Mouse (Mus musculus) lung, postnatal 4 days (tissue): ENCODE data around the gene Ugt1a2.

ENCODE experiments used
- DNase-seq, 2 experiments: peaks; one replicate each; pipeline ENCODE4 v3.0.0; 2021

The Ugt1a2 gene

DNA sequence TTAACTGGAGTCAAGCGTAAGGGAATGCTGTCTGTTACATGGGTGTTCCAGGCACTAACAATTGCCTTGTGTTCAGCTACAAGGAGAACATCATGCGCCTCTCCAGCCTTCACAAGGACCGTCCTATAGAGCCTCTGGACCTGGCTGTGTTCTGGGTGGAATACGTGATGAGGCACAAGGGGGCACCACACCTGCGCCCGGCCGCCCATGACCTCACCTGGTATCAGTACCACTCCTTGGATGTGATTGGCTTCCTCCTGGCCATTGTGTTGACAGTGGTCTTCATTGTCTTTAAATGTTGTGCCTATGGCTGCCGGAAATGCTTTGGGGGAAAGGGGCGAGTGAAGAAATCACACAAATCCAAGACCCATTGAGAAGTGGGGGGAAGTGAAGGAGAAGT, 17.6 kb downstream of the Ugt1a2 start:
- DNase-seq, result peak; percentile 23 to 36

DNA sequence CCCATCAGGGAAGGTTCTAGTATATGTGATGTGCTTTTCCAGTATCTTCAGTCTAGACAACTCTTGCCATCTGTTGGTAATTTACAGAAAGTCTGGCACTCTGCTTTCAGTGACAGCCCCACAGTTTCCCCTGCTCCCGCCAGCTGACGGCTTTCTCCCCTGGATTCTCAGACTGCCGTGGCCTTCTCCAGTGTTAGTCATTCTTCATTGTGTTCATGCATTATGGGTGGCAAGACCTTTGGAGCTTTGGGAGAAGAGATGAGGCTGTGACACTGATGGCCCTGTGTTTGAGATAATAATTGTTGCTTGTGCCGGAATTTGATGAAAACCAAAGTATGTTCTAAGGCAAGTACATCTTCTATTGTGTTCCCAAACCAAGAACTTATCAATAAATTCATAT, 18.2 kb downstream of the Ugt1a2 start:
- DNase-seq, result no peak

DNA sequence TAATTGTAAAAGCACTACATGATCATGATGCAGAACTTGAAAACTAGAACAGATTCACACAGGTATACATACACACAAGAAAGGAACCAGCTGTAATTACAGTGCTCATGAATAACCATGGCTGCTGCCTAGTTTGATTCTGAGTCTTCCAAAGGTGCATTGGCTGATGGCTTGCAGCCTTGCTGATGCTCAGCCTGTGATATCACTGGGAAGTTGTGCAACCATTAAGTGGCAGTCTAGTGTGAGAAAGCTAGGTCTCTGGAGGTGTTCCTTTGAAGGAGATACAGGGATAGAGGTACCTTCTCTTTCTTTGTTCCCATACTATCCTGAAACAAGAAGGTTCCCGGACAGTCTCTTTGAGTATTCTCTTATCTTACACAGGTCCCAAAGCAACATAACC, 18.7 kb downstream of the Ugt1a2 start:
- peak in 1 of 2 experiments; percentile 12 for DNase-seq

DNA sequence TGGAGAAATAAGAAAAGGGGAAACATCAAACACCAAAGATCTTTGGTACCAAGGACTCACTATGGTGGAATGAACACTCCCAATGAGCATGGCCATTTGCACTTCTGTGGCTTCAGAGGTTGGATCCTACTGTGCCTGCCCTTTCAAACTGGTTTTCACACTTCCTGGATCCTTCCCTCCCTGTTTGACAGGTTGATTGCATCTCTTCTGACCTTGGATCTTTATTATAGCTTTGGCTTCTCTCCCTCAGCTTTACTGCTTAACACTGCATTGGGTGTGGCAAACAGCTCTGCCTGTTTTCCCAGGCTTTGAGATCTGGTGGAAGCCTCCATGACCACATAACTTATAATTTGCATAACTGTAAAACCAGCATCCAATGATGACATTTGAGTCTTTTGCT, 19.9 kb downstream of the Ugt1a2 start:
- DNase-seq, result peak in 1 of 2 experiments; percentile 21

DNA sequence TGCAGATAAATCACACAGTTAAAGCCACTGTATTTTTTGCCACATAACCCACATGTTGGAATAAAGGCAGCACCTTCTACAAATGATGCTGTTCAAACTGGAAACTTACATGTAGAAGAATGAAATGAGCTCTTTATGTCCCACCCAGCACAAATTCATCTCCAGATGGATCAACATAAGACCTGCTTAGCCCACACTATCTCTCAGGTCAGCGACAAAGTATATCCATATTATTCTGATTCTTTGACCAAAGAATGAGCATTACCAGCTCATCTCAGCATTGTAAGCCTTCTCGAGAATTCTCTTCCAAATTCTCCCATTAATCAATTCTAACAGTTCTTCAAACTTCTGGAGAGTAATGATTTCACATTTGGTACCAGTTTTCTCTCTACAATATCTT, 21.8 kb downstream of the Ugt1a2 start:
- DNase-seq, result no peak

DNA sequence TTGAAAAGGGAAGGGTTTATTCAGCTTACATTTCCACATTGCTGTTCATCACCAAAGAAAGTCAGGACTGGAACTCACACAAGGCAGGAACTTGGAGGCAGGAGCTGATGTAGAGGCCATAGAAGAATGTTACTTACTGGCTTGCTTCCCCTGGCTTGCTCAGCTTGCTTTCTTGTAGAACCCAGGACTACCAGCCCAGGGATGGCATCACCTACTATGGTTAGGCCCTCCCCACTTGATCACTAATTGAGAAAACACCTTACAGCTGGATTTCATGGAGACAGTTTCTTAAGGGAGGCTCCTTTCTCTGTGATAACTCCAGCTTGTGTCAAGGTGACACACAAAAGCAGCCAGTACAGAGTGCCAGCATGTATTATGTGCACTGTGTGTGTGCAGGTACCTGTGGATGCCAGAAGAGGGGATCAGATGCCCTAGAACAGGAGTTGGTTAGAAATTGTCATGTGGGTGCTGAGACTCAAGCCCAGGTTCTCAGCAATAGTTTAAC, 22.7 kb downstream of the Ugt1a2 start:
- DNase-seq, result peak; percentile 9 to 24

DNA sequence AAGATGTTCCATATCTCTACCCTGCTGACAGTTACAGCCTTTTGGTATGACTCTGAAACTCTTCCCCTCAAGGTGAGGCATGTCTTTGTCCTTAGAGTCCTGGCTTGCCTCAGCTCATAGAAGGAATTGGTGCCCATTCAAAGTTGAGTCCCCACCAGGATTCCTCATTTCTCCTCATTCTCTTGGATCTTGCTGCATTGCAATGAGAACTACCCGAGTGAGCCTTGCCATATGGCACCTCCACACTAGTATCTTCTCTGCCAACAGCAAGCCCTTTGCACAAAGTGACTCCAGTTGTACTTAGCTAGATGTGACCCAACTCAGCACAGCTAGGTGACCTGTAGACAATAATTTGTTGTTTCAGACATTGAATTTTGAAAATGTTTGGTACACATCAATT, 23.2 kb downstream of the Ugt1a2 start:
- DNase-seq, result peak; percentile 25 to 34

DNA sequence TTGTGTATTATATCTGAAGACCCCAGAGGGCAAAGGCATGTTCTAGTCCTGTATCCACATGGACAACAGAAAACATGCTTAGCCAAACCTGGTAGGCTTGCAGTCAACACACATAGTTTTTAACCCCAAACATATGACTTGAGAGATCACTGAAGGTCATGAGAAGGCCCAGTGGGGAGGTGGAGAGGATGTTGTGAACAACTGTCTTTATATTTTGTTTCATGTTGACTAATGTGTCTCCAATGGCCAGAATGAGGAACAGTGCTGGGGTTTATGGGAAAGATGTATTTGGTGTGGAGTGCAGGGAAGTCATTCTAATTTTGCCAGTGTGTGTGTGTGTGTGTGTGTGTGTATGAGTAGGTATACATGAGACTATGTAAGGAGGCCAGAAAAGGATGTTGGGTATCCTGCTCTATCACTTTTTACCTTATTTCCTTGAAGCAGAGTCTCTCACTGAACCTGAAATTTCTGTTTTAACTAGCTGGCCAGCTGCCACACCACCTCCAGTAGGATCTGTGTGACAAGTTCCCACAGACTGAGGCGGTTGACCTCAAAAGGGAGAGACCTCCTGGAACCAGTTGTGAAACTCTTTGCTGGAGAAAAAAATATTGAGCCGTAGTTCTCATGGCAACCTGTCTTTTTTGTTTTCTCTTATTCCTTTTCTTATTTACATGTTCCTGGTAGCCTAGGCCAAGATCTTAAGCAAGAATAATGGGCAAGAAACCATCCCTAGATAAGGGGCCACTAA, 23.8 kb downstream of the Ugt1a2 start:
- DNase-seq, result peak; percentile 39 to 44

DNA sequence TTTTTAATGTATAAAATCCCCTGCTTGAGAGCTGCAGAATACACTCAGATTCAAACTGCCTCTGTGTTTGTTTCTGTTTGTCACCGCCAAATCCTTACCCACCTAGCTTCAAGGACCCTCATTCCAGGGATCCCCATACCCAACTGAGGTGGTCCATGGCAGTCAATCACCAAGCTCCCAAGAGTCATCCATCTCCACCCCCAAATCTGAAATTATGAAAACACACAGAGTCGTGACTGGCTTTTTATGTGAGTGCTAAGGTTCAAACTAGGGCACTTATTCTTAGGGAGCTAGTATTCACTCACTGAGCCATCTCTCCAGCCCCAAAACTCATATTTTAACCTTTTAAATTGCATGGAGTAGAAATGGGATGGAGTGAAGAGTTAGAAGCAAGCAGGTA, 24.9 kb downstream of the Ugt1a2 start:
- peak in 1 of 2 experiments; percentile 5 for DNase-seq

DNA sequence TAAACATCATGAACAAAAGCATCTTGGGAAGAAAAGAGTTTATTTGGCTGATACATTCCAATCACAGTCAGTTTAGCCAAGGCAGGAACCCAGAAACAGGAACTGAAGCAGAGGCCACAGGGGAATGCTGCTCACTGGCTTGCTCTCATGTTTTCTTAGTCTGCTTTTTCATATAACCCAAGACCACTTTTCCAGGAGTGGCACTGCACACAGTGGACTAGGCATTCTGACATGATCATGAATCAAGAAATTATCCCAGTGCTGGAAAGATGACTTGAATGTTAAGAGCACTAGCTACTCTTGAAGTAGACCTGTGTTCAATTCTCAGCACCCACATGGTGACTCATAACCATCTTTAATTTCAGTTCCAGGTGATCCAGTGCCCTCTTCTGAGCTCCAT, 25.3 kb downstream of the Ugt1a2 start:
- peak in 1 of 2 experiments; percentile 13 for DNase-seq

DNA sequence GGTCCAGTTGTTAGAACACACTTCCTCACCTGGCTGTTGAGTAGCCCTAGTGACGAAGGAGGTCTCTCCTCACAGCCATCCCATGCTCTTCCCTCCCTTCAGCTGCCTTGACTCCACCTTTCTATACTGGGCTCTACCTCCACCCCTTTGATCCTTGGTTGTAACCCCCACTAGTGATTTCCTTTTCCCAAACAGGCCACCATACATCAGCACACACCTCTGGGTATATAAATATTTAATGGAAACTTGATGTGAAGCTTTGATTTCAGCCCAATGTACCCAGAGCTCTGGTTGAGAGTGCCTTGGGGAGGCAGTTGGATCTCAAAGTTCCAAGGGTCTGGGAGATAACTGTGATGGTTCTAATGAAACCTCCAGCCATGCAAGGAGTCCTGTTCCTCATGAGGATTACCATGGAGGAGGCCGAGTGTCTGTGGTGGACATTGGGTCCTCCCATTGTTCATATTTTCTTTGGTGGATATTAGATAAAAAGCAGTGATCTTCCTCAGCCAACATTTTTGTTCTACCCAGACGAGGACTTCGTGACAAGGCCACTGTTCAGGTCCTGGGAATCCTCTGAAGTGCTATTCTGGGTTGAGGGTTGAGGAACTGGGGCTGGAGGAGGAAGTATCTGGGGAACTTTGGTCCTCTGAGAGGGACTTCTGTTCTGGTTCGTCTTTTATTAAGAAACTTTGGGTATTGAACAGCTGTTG, 26.4 kb downstream of the Ugt1a2 start, which contains the start of gene Mroh2a:
Gene Mroh2a, plus strand, starts transcription at position 317 of the 710 bp plus-strand sequence.
- DNase-seq, result peak; percentile 15 to 23

DNA sequence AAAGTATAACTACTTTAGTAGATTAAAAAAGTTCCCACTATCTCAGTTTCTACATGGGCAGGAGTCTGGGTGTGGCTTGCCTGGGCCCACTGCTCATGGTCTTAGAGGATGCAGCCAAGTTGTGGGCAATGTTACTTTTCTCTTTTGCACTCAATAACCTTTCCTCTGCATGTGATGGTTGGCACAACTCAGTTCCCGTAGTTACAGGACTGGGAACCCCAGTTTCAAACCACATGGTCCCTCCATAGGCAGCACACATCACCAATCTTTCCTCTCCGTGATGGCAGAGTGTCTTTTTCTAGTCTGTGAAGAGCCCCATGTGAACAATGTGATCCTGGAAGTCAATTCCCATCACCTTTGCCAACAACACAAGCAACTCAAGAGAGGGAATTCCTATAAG, 27.1 kb downstream of the Ugt1a2 start:
- peak in 1 of 2 experiments; percentile 16 for DNase-seq

DNA sequence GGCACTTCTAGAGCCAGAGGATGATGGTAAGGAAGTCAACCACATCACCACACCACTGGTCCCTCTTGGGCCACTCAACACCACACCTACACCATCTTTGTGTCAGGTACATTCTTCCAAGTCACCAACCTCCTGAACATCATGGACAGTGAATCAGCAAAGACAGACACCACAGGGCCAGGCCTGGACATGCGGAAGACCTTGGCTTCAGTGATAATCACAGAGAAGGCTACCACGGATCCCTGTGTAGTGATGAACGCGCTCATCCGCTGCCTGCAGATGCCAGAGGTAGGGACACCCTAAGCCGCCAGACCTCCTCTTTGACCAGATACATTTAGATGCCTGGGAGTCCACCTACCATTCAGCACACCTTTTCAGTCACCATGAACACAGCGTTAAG, 27.7 kb downstream of the Ugt1a2 start:
- DNase-seq, result peak; percentile 20 to 41

DNA sequence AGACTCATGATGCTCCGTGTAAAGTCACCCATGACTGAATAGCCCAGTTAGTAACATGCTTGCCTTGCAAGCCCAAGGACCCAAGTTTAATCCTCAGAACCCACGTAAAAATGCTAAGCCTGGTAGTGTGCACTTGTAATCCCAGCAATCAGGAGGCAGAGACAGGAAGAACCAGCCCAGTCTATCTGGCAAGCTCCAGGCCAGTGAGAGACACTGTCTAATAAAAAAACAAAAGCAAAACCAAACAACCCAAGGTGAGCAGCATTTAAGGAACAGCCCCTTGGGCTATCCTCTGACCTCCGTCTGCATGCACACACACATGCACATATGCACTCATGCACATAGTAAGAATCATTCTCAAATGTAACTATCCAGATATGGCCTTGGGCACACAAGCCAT, 29.2 kb downstream of the Ugt1a2 start:
- no peak for DNase-seq

DNA sequence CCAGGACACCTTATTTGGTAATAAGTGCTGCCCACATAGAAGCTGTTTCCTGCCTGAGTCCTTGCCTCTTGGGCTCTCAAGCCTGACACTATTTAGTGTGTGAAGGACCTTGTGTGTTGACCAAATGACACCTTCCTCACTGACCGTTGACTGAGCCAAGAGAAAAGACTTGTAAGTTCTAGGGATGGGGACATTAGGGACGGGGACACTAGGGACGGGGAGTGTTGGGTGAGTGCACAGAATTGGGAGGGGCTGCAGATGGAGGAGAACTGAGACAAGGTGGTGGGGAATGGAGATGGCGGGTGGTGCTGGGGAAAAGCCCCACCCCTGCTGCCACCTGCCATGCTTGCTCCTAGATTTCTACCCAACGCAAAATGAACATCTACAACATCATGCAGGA, 29.6 kb downstream of the Ugt1a2 start:
- peak in 1 of 2 experiments; percentile 37 for DNase-seq

DNA sequence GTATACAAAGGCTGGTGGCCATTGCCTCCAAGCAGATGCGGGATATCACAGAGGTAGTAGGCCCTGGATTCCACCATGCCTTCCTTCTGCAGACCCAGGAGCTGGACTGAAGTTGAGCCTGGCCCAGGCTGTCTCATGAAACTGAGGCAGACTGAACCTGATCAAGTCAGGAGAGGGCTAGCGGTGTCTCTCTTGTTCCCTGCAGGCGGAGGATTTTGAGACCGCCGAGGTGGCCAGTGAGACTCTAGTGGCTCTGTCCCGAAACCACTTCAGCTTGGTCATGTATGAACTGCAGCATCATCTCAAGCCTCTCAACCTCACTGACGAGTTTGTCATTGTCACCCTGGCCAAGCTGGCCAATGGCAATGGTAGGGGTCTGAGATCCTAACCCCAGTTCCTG, 30.0 kb downstream of the Ugt1a2 start:
- no peak for DNase-seq

DNA sequence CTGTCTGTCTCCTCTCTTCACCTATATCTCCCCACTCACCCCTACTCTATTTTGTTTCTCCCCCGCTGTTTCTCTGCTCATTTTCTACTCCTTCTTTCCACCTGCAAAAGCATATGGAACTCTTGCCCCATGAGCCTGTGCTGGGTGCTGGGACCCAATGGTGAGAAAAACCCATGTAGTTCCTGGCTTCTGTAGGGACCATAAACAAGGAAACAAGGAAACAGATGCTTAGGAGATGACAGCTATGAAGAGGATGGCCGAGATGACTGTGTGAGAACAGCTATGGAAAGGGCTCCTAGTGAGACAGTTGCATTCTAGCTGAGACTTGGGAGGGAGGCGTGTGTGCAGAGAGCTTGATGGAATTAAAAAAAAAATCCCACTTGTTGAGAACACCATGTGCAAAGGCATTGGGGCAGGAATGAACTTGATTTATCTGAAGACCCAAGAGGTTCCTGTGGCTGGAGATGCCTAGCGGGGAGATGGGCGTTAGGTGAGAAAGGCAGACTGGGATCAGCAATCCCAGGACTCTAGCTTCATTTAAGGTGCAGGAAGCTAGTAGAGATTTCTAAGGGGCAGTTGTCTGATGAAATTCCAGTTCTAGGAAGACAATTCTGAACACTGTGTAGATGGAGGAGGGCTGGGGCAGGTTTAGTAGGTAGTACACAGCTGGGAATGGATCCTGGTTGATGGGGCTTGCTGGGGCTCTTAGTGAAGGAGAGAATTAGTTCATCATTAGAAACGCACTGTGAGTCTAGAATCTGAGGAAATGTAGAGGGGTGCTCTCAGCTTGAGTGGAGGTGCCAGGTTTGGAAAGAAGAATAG, 30.8 kb downstream of the Ugt1a2 start:
- DNase-seq, result peak in 1 of 2 experiments; percentile 20

DNA sequence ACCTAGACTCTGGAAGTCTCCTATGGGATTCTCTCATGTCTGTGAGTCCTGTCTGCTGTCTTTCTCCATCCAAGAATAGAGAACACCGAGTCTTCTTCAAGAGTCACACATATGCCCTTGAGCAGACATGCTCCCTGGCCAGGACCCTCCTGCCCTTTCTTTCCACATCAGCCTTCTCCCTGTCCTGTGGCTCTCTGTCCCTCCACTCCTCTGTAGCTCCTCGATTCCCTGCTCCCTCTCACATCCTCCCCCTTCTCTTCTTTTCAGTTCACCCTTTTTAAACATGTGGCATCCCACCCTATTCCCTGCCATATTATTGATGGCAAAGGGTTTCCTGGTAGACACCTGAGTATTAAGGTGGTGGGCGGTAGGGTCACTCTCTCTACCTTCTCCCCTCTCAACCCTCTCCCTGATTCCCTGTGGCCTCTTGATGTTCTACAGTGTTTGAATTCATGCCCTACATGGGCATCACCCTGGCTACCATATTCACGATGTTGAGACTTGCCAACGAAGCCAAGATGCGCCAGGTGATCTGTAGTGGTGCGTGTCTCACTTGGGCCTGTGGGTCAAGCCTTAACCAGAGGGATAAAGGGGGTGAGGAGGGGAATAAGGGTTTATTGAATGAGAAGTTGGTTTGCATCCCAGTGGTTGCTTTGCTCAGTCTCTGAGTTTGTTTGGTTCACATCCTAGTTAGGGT, 31.6 kb downstream of the Ugt1a2 start:
- peak in 1 of 2 experiments; percentile 27 for DNase-seq

DNA sequence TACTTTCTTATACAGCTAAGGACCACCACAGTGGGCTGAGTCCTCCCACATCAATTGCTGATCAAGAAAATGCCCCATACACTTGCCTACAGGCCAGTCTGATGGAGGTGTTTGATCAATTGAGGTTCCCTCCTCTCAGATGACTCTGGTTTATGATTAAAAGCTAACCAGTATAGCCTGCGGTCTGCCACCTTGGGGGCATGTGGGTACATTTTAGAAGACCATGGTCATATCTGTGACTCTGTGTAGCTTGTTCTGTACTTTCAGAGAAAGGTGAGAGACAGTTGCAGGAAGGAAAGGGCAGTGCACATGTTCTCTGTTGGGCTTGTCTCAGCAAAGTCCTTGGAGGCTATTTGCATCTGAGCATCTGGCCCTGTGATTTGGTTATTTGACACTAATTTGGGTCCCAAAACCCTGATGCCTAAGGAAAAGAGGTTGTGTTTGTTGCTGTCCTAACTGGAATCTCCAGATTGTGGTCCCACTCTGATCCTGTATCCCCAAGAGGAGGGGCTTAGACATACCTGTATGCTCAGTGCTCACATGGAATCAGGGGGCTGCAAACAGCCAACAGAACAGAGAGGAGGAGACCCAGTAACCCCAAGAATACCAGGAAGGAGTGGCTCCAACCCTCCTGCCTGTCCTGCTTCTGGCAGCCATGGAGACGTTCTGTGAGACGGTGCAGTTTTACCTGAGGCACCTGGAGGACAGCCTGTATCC, 32.4 kb downstream of the Ugt1a2 start:
- DNase-seq, result peak in 1 of 2 experiments; percentile 25

DNA sequence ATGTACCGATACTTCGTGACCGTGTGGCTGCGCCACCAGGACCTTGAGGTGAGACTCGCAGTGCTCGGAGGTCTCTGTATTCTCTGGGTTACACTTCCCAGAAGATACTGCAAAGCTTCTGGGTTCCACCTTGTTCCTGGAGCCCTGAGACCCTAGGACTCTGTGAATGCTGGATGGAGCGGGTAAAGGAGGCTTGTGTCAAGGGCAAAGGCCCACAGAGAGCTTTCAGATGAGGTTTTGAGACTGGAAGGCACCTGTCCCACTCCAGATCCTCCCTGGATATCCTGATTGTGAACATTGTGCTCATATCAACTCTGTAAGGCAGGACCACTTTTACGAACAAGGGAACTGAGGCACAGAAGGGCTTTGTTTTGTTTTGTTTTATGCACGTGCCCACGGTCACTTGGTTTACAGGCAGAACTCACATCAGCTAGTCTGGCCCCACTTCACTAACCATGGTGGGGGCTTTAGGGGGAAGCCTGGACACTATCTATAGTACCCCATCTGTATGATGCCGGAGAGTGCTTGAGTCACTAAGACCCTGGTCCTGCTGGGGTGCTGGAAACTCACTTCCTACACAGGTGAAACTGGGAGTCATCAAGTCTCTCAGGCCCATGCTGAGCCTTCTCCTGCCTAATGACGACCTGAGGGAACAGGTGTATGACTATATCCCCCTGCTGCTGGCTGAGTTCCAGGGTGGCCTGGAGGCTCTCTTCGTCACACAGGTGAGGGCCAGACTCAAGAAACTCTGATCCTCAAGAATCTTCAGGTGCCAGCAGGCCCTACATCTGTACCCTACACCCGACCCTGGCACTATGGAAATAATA, 33.2 kb downstream of the Ugt1a2 start:
- peak in 1 of 2 experiments; percentile 47 for DNase-seq

DNA sequence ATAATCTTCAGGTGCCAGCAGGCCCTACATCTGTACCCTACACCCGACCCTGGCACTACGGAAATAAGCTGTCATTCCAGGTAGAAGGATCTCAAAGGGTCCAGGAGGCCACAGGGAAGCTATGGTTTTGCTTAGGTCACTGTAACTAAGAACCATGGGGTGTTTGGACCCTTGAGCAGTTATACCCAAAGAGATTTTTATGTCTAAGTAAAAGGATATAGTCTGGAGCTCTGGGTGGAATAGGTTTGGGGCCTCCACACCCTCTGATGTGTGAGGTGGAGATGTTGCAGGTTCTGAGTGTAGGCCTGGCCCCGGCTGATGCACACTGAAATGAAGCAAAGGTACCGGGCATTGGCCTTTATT, 33.8 kb downstream of the Ugt1a2 start:
- DNase-seq, result peak in 1 of 2 experiments; percentile 20
